14 mouse cellular contexts compared by ENCODE assay signal in genomic region chr16:26252824-26253223, GRCm38 (mm10).
DNase-seq lines count a peak whose midpoint lies in the region; ATAC-seq and TF ChIP-seq lines count a peak whose summit lies in the region.
"Had no signal": no experiment of that assay in that cellular context is flagged by ENCODE, and none has a peak within 500 bp of the region (broad histone marks: within the 10 kb centered on the region; RNA-seq: fewer than 3 reads in every experiment).

No protein-coding gene starts in this region.

- TF ChIP-seq POLR2A in cortical plate, adult 2 months (IDR thresholded peaks at IDR 0.05; ENCODE audit: extremely low read depth, insufficient read depth, low read length): no peak

- H3K36me3 ChIP-seq in heart, postnatal 0 days (replicated peaks; ENCODE audit: control insufficient read depth, insufficient read depth, low read length): no peaks in the 10 kb centered on the region
- no peaks in the 10 kb centered on the region for H3K36me3 ChIP-seq in heart, embryonic 10.5 days
- no peaks in the 10 kb centered on the region for H3K36me3 ChIP-seq in lung, postnatal 0 days (ENCODE audit: insufficient read depth, low read length)
- H3K36me3 ChIP-seq in forebrain, embryonic 15.5 days: no peaks in the 10 kb centered on the region
- H3K36me3 ChIP-seq: liver, embryonic 15.5 days; stomach, embryonic 15.5 days had no signal

- no peaks in the 10 kb centered on the region for H3K27me3 ChIP-seq in heart, postnatal 0 days (ENCODE audit: control insufficient read depth, insufficient read depth, low read length)
- H3K27me3 ChIP-seq in heart, embryonic 10.5 days (ENCODE audit: insufficient read depth, poor library complexity, severe bottlenecking): no peaks in the 10 kb centered on the region
- H3K27me3 ChIP-seq in lung, postnatal 0 days (replicated peaks; ENCODE audit: insufficient read depth, low read length): no peaks in the 10 kb centered on the region
- H3K27me3 ChIP-seq in forebrain, embryonic 15.5 days: no peaks in the 10 kb centered on the region
- H3K27me3 ChIP-seq: liver, embryonic 15.5 days; stomach, embryonic 15.5 days had no signal

- peak; percentile 10 for DNase-seq in heart, postnatal 0 days (ENCODE audit: low spot score)
- no peak for DNase-seq in heart, embryonic 10.5 days (ENCODE audit: low spot score)
- peak; percentile 42 for DNase-seq in lung, postnatal 0 days (ENCODE audit: low spot score)
- no peak for DNase-seq in lung, adult 18-20 months
- DNase-seq in heart, adult 8-10 months (ENCODE audit: low spot score): no peak
- DNase-seq: cerebellum, adult 18-20 months; gastrocnemius, postnatal 25 days; heart, postnatal 4 days had no signal

- H3K4me2 ChIP-seq in heart, postnatal 0 days (ENCODE audit: low read depth, low read length): no peak overlapping the region
- H3K4me2 ChIP-seq in lung, postnatal 0 days (replicated peaks; ENCODE audit: low read depth, low read length): no peak overlapping the region
- H3K4me2 ChIP-seq in forebrain, embryonic 15.5 days (replicated peaks): no peak overlapping the region
- H3K4me2 ChIP-seq: liver, embryonic 15.5 days; stomach, embryonic 15.5 days had no signal

- WGBS in heart, postnatal 0 days: 45% methylated on average over 2 of the region's 2 CpGs
- 66% methylated on average over 2 of the region's 2 CpGs for WGBS in heart, embryonic 10.5 days
- 60% methylated on average over 2 of the region's 2 CpGs for WGBS in lung, postnatal 0 days
- WGBS in forebrain, embryonic 15.5 days: 84% methylated on average over 2 of the region's 2 CpGs

- peak; percentile 37; the same call in 1 of the 2 replicates for TF ChIP-seq CTCF in heart, postnatal 0 days (IDR thresholded peaks at IDR 0.05; ENCODE audit: low read depth)
- TF ChIP-seq CTCF in lung, postnatal 0 days (IDR thresholded peaks at IDR 0.05): peak; percentile 59
- 0 out of 2 replicates have a peak, but pooled peaks have one; percentile 17 for TF ChIP-seq CTCF in cortical plate, adult 2 months (IDR thresholded peaks at IDR 0.05; ENCODE audit: extremely low read depth, insufficient read depth, low read length)

- H3K4me1 ChIP-seq in heart, postnatal 0 days (ENCODE audit: control insufficient read depth, insufficient read depth): no peaks in the 10 kb centered on the region
- peaks cover 1% of the 10 kb centered on the region; the same call in 1 of the 2 replicates for H3K4me1 ChIP-seq in heart, embryonic 10.5 days
- no peaks in the 10 kb centered on the region for H3K4me1 ChIP-seq in lung, postnatal 0 days (ENCODE audit: insufficient read depth, low read depth, low read length)
- no peaks in the 10 kb centered on the region for H3K4me1 ChIP-seq in cortical plate, adult 2 months (ENCODE audit: control insufficient read depth, insufficient read depth, low read length)
- H3K4me1 ChIP-seq in forebrain, embryonic 15.5 days: no peaks in the 10 kb centered on the region
- H3K4me1 ChIP-seq: liver, embryonic 15.5 days; stomach, embryonic 15.5 days had no signal

- no peak overlapping the region for H3K27ac ChIP-seq in heart, postnatal 0 days (ENCODE audit: low read depth)
- H3K27ac ChIP-seq in heart, embryonic 10.5 days: no peak overlapping the region
- no peak overlapping the region for H3K27ac ChIP-seq in lung, postnatal 0 days (ENCODE audit: low read length)
- H3K27ac ChIP-seq in cortical plate, adult 2 months (ENCODE audit: insufficient read depth, low read length): no peak overlapping the region
- H3K27ac ChIP-seq in forebrain, embryonic 15.5 days (replicated peaks): no peak overlapping the region
- H3K27ac ChIP-seq: liver, embryonic 15.5 days; stomach, embryonic 15.5 days had no signal

- H3K4me3 ChIP-seq in heart, postnatal 0 days (ENCODE audit: low read depth, low read length): no peak overlapping the region
- no peak overlapping the region for H3K4me3 ChIP-seq in heart, embryonic 10.5 days
- H3K4me3 ChIP-seq in lung, postnatal 0 days (ENCODE audit: low read depth, low read length): no peak overlapping the region
- H3K4me3 ChIP-seq in cortical plate, adult 2 months (ENCODE audit: insufficient read depth, low read length): no peak overlapping the region
- no peak overlapping the region for H3K4me3 ChIP-seq in forebrain, embryonic 15.5 days
- H3K4me3 ChIP-seq: liver, embryonic 15.5 days; stomach, embryonic 15.5 days had no signal

- TF ChIP-seq EP300 in heart, postnatal 0 days (IDR thresholded peaks at IDR 0.05; ENCODE audit: low read depth): no peak
- TF ChIP-seq EP300 in lung, postnatal 0 days (IDR thresholded peaks at IDR 0.05): no peak

- H3K9me3 ChIP-seq in heart, postnatal 0 days (replicated peaks; ENCODE audit: control insufficient read depth, low read length): no peaks in the 10 kb centered on the region
- H3K9me3 ChIP-seq in heart, embryonic 10.5 days: no peaks in the 10 kb centered on the region
- H3K9me3 ChIP-seq in lung, postnatal 0 days (ENCODE audit: low read length): no peaks in the 10 kb centered on the region
- H3K9me3 ChIP-seq in forebrain, embryonic 15.5 days: no peaks in the 10 kb centered on the region
- H3K9me3 ChIP-seq: liver, embryonic 15.5 days; stomach, embryonic 15.5 days had no signal

- H3K9ac ChIP-seq in heart, postnatal 0 days (replicated peaks; ENCODE audit: low read depth, low read length): no peak overlapping the region
- H3K9ac ChIP-seq in lung, postnatal 0 days (replicated peaks; ENCODE audit: low read depth): no peak overlapping the region
- H3K9ac ChIP-seq in forebrain, embryonic 15.5 days (replicated peaks): no peak overlapping the region
- H3K9ac ChIP-seq: liver, embryonic 15.5 days; stomach, embryonic 15.5 days had no signal

- ATAC-seq in heart, postnatal 0 days (ENCODE audit: insufficient read depth, low read depth): no peak
- no peak for ATAC-seq in lung, postnatal 0 days
- peak; percentile 61 for ATAC-seq in megakaryocyte progenitor cell, adult 5-6 weeks (replicated peaks; ENCODE audit: poor library complexity)
- no peak for ATAC-seq in forebrain, embryonic 15.5 days (replicated peaks)
- ATAC-seq: CD4-positive, CD25-positive, alpha-beta regulatory T cell, adult 4 months had no signal

Comparison
In these comparisons a context has a peak if more than half of its experiments do, and no peak if none do; other contexts are left out.
1. DNase-seq: peak in heart, postnatal 0 days (single experiment) and lung, postnatal 0 days (single experiment); none in heart, embryonic 10.5 days (single experiment), lung, adult 18-20 months (0 of 2) and heart, adult 8-10 months (single experiment).
2. Peak in every context shown above with its lines, with median percentiles within 50 percentile points of each other: CTCF ChIP-seq.